Mouse (Mus musculus): ENCODE results near the gene Rrp8.
A peak's percentile ranks its signal among the peaks of the same experiment; 100 is the strongest.

DNA sequence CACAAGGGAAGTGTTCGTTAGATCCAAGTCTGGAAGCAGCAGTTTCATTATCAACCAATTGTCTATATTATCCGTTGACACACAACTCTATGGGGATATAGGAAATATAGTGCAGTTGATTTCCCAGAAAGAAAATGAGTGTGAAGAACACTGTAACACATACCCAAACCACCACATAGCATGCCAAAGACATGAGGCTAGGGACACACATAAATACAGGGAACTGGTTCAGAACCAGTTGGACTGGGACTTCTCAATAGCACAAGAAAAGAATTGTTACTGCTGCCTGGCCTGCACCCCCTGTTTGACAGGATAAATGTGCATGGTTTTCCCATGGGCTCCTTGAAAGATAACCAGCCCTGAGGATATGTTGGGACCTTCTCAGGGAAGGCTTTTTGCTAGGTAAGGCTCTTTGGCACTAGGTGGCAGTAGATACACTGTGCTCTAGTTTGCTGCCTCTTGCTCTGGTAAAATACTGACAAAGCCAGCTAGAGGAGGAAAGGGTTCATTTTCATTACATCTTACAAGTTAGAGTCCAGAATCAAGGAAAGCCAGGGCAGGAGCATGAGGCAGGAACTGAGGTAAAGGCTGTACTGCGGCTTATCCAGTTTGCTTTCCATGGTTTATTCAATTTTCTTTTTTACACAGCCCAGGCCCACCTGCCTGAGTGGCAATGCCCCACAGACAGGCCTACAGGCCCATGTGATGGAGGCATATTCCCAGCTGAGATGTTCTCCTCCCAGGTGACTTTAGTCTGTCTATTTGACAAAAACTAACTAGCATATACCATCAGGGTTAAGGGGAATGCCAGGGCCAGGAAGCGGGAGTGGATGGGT, 10.8 kb downstream of the Rrp8 start:
- TF ChIP-seq CTCF (conservative IDR thresholded peaks at IDR 0.05; ENCODE audit: low read length) (peak; percentile 67), NANOG (IDR thresholded peaks at IDR 0.05; ENCODE audit: borderline replicate concordance, low read length) (no peak), POU5F1 (IDR thresholded peaks at IDR 0.05; ENCODE audit: borderline replicate concordance, low read length) (no peak)

Measured in E14TG2a.4 (cell line).